Mouse (Mus musculus): ENCODE measurements around the gene Stambpl1.

Stambpl1 gene

DNA sequence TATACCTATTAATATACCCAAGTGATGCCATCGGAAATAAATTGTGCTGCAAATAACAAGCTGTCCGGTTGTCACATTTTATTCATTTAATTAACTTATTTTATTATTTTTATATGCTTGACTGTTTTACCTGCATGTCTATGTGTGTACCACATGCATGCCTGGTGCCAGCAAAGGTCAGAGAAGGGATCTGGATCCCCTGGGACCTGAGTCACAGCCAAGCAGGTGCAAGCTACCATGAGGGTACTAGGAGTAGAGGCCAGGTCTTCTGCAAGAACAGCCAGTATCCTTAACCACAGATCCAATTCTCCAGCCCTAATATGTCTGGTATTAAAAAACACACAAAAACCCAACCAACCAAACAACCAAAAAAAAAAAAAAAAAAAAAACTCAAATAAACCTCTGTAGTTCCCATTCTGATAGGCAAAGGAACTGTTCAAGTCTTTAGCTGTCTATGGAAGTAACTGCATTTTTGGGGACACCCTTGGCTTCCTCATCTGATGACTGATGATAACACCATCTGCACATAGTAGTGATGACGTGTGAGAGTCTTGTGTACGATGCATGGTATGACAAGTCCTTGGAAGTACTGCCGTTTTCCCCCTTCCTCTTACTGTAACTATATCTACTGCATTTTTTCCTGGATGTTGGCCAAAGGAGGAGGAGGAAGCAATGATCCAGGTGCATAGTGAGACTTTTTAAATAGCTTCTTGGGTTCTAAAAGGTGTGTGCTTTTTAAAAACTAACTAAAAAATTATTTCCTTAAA, 48.4 kb downstream of the Stambpl1 start:
- no peak for DNase-seq (ENCODE audit: low spot score in 2 of 2)

DNA sequence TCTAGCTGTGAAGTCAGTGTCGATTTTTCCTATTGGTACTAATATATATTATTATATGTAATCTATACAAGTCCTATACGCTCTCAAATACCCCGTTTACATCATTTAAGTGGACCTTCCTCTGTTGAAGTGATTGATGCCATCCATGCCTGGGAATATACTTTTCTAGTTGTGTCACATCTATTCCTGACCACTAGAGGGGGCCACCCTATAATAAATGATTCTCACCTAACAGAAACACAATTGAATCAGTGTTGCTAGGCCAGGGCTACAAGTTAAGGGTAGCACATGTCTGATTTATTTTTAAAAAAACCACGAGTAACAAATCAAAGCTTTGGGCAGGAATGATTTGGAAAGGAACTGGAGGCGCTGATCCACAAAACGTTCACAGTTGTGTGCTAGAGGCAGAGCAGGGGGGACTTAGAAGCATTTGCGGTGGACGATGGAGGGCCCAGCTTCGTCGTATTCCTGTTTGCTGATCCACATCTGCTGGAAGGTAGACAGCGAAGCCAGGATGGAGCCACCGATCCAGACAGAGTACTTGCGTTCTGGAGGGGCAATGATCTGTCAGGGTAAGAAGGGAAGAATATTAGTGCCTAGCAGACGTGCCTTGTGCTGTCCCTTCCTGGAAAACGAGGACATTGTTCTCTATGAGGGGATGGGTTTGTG, 49.4 kb downstream of the Stambpl1 start:
- DNase-seq (ENCODE audit: low spot score in 2 of 2): no peak

DNA sequence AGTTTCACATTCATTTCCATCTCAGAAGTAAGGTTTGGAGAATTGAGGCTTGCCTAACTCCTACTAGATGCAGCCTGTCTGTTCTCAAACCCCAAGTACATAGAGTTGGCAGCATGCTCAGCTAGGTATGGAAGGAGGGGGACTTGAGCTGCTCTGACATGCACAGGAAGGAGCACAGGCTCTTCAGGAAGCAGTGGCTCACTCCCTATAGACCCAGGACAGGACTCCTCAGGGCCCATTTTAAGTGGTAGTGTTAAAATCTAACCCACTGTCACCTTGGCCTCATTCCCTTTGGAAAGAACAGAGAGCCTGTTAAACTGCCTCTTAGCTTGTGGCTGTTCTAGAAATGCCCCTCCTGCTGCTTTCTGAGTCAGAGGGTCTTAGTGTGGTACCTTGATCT, 50.9 kb downstream of the Stambpl1 start:
- DNase-seq (ENCODE audit: low spot score in 2 of 2): no peak

DNA sequence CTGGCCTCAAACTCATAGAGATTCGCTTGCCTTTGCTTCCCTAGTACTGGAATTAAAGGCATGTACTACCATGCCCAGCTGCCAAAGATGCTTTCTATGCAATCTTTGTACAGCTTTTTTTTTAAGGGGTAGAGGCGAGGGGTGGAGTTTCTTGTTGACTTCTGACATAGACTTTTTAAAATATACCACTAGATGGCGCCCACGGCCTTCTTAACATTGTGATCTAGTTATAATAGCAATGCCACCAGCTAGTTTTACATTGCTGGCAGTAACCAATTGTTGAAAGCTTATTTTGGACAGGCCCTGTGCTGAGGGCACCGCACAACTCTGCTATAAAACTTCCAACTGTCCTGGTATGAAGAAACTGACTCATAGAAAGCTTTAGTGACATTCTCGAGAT, 52.0 kb downstream of the Stambpl1 start:
- peak; percentile 51 to 69 for DNase-seq (ENCODE audit: low spot score in 2 of 2)

DNA sequence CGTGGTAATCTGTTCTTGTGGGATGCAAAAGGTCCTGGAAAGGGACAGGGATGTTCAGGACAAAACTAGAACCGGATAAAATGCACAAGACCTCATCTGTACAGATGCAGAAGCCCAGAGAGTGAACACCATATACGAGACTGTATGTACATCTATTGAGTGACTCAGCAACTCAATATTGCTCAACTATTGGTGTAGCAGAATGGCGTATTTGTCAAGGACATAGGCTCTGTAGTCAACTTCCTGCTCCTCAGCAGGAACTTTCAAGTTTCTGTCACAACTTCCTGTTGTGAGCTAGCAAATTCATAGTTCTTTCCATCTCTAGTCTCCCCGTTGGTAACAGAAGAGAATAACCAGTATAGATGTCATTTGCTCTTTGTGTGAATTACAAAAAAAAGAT, 56.5 kb downstream of the Stambpl1 start:
- no peak for DNase-seq (ENCODE audit: low spot score in 2 of 2)

DNA sequence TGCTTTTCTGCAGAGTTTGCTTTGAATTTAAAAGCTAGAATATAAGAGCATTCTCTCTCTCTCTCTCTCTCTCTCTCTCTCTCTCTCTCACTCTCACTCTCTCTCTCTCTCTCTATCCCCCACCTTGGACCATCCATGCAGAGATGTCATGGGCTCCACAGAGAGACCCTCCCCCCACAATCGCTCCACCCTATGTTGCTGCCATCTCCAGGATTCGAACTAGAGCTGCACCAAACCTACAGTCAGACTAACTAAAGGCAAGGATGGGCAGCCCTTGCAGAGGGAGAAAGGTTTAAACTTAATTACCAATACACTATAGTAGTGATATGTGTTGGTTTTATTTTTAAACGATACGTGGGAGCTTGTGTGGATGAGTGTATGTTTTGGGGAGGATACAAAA, 58.6 kb downstream of the Stambpl1 start:
- no peak for DNase-seq (ENCODE audit: low spot score in 2 of 2)

DNA sequence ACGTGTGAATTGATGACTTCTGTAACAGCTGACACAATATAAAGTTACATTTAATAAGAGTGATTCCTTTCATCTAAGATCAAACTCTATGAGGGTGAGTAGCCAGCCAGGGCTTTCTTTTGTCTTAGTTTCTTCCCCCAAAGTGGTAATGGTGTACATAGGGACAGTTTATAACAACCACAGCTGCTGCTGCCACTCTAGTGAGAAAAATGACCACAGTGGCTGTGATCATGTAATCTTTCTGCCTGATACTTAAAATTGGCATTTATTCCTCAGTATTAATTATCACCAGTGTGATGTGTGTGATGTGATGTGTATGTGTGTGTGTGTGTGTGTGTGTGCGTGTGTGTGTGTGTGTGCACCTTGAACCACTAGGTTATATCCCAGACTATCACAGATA, 59.9 kb downstream of the Stambpl1 start:
- no peak for DNase-seq (ENCODE audit: low spot score in 2 of 2)

DNA sequence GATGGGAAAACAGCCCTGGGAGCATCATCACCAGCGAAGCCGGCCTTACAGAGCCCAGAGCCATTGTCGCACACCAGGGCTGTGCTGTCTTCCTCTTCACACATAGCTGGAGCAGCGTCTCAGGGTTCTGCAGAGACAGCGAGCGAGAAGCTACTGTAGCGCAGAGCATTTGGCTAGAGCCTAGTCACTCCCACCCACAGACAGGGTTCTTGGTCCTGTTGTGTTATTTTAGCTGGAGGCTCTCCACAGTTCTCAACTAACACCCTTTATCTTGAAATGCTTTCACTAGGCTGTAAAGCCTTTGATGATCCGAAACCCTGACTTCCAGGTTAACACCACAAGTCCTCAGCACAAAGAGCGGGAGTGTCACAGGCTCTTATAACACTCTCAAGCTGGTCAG, 60.4 kb downstream of the Stambpl1 start:
- DNase-seq (ENCODE audit: low spot score in 2 of 2): no peak

DNA sequence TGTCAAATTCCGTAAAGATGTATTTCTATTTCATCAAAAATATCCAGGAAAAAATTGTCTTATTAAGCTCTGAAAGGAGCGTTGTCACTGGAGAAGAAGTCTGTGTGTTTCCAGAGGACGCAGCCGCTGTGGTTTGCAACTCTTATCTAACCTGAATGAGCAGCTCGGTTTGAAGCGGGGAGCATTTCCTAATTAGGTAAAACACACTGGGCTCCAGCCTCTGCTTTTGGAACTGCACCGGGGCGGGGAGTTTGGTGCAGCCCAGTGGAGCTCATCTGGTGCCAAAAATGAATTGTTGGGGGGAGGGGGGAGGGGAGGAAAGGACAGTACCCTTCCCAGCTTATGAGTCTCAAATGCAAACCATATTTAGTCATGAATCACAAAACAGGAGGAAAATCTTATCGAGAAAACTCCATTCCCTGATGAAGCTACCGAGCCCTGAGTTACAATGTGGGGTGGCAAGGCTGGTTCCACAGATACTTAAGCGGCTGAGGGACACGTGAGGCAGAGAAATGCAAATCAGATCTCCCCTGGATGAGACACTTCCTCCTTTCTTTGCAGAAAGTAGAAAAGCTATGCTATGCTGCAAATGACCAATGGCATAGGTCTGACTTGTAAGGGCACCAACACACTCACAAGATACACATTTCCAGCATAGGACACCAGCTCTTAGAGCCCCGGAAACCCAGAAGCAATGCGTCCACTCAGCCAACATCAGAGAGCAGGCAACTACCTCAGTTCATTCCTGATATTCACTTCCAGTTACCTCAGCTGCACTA, 62.3 kb downstream of the Stambpl1 start:
- no peak for DNase-seq (ENCODE audit: low spot score in 2 of 2)

DNA sequence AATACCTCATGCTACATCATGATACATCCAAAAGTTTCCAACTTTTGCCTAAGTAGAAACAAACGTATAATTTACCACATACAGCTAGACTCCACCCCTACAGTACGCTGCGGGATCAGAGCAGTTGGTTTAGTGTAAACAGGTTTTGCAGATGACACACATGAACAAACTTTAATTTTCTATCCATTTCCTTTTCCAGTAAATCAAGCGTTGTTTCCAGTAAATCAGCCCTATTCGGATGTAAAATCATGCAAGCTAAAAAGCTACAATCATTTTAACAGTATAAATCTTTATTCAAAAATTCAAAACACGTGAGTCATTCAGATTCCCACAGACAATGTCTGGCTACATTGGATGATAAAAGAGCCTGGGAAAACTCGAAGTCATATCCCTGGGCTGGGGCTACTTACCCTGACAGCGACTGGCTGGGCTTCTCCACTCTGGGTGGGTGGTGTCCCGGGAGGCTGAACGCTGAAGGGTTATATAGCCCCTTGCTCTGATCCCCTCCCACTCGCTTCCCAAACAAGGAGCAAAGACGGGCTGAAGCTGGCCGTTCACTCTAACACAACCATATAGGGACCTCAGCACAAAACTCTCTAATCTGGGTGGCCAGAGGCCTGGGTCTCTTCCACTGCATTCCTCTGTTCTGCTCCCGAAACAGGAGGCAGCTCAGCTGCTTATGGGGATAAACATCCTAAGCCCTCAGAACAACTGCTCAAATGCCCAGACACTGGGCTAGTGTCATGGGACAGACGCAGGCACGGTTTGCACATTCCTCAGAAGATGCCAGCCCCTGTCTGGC, 63.1 kb downstream of the Stambpl1 start, which contains the start of gene Acta2:
TSS of gene Acta2 (minus strand) at position 711 of the 802 bp plus-strand sequence.
- DNase-seq (ENCODE audit: low spot score in 2 of 2): no peak

DNA sequence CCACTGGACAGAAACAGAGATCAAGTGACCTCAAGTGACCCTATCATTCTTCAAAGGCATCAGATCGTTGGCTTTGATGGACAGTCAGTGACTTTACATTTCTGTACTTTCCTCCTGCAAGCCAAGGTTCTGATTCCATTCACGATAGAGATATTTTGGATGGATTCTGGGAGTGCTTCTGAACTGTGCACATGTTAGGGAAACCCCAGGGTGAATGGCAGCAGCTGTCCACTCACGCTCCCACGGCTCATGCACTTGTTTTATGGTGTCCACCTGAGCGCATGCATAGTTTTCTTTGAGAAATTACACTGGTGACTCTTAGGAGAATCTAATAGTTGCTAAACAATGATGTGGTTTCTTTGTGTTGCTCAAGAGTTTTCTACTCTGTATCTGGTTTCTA, 64.1 kb downstream of the Stambpl1 start:
- no peak for DNase-seq (ENCODE audit: low spot score in 2 of 2)

DNA sequence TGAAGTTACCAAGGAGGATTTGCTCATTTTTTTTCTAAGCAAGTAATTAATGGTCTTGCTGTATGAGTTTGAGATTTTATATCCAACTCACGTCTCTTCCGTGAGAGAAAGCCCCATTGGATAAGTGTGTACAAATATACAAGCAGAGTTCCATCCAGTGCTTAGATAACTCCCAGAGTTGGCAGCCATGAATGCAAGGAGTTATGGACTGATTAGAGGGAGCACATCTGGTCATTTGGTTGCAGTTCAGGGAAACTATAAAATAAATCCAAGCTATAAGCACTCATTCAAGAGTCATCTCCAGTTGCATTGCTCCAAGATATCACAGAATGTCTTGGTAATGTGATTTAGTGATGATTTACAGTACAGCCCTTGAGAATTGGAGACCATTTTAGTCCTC, 64.9 kb downstream of the Stambpl1 start:
- DNase-seq (ENCODE audit: low spot score in 2 of 2): no peak

DNA sequence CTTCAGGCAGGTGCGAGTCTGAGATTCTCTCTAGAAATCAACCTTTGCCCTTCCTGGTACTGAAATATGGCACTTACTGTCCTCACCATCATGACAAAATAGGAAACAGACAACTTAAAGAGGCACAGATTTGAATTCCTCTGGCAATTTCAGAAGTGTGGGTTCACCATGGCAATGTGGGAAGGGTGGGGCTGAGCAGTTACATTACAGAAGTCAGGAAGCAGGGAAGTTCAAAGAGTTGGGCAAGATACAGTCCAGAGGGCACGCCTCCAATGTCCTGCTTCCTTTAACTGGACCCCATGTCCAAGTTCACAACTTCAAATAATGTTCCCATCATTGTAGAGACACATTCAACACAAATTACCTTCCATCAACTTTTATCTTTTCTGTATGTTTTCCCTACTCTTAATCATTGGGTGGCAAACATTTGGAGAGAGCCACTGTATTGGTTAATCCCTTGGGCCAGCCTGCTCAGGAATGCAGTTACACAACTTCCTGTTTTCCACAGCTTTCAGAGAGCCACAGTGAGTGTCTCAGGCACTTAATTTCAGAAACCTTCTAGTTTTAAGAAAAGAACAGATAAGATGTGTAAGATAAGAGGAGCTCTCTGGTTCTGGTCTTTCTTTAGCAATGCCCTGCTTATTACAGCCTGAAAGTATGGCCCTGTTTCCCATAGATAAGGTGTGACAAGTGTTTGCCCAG, 70.4 kb downstream of the Stambpl1 start:
- no peak for DNase-seq (ENCODE audit: low spot score in 2 of 2)

DNA sequence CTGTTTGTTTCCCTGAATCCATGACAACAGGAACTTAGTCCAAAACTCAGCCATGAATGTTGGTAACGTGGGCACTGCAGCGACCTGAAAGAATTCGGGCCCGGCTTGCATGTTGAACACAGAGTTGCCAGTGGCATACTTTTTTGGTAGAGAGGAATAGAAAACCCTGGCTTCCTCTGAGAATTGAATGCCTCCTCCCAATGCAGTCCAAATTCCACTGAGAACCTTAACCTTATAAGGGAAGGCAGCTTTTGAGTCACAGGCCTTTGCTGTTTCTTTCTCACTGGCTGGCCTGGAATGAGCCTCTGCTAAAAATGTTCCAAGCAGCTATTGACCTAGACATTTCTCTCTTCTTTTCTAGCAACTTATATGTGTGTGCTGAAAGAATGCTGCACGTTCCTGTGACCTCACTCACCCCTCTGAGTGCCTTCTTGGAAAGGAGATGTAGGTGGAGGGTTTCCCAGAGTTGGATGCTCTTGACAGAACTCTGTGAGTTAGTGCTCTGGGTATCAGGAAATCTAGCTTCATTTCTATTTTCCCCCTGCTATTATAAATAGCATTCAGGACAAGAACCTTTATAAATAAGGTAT, 73.7 kb downstream of the Stambpl1 start:
- DNase-seq (ENCODE audit: low spot score in 2 of 2): no peak

DNA sequence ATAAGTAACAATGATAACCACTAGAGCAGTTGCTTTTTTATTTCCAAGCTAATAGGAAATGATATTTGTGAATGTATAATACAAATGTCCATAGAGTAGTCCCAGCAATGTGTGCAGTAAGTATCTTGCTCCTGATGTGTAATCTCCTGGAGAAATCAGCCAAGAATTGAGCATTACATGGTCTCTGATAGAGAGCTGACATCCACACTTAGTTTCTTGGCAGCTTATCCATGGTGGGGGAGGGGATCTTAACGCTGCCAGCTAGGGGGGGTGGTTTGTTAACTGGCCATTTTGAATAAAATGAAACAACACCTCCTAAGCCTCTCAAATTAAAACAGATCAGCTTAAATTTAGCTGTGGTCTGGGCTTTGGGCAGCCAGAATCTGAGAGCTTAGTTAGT, 77.0 kb downstream of the Stambpl1 start:
- no peak for DNase-seq (ENCODE audit: low spot score in 2 of 2)

DNA sequence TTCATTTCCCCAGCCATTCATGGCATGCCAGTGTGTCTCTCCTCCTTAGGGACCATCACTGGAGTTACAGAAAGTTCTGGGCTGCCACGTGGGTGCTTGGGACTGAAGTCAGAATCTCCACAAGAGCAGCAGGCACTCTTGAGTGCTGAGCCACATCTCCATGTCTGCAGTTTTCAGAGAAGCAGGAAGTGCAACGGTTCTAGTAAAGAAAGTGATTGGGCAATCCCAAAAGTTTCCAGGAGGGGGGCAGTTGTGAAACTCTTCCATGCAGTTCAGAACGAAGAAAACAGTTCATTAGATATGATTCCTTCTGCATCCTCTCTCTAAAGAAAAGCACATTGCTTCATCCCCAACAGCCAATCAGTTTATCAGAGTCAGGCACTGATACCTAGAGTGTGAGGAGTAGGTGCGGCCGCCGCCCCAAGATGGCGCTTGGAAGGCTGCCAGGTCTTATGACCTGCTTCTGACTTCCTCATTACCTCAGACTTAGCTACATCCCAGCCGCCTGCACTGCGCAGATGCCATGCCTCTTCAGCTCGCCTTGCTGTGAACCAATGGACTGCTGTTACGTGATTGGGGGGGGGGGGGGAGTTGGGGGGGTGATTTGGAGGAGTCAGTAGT, 78.2 kb downstream of the Stambpl1 start:
- no peak for DNase-seq (ENCODE audit: low spot score in 2 of 2)

DNA sequence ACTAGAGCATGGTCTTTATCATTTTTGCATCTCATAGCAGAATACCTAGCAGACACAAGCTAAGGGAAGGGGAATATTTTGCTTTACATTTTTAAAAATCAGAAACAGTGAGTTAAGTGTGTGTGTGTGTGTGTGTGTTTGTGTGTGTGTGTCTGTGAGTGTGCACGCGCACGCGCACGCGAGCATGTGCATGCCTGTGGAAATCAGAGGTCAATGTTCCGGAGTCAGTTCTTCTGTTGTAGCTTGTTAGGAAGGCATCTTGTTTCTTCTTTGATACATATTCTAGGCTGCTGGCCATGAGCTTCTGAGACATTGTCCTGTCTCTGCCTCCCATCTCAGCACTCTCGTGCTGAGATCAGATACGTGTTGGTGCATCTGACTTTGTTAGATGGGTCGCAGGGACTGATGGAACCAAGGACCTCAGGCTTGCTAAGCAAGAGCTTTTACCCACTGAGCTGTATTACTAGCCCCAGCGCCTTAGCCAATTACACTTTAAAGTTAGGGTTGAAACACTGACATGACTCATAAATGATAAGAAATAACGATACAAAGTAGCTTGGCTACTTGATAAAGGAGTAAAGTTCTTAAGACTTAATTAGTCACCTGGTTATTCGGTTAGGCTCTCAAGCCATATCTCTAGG, 78.9 kb downstream of the Stambpl1 start:
- DNase-seq (ENCODE audit: low spot score in 2 of 2): no peak

DNA sequence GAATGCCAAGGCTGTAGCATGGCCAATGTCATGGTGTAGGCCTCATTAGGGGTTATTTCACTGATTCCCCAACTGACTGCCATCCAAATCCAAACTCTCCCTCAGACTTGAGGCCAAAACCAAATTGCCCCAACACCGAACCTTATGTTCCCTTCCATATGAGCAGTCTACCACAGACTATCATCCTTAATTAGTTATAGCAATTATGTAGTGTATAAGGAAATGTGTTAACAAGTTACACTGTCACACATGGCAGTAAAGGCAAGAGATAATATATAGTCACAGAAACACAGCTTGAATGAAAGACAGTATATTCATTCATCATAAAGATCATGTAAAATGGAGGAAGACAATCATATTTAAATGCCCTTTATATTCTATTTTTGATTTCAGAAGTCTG, 81.0 kb downstream of the Stambpl1 start:
- no peak for DNase-seq (ENCODE audit: low spot score in 2 of 2)

DNA sequence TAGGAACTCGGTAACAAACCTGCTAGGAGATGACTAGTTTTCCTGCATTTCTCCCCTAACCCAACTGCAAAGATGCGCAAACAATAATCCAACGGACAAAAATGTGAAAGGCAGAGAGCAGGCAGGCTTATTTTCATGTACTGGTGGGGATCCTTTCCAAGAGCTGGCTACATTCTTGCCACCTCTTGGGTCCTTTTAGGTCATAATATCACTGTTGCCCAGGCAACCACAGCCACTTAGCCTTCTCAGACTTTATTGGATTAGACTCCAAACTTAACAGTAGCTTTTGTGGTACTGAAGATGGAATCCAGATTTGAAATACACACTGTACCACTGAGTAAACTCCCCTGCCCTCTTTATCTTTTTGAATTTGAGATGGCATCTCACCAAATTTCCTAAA, 86.0 kb downstream of the Stambpl1 start:
- DNase-seq (ENCODE audit: low spot score in 2 of 2): no peak

DNA sequence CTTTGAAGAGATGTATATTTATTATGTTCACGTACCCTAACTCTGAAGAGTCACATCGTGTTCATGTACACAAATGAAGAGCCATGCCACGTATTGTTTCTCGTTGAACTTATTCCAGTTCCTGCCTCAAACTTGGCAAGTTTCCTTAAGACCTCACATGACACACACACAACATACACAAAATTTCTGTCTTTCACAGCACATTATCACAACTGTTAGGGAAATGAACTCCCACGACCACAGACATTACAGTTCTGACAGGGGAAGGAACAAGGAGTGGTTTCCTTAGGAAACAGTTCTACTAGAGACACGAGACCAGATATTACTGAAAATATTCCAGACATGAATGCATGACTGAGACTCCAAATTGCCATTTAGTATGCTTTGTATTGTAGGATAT, 91.6 kb downstream of the Stambpl1 start:
- no peak for DNase-seq (ENCODE audit: low spot score in 2 of 2)

Measured in right cerebral cortex, postnatal 10 days (tissue).